Mouse (Mus musculus) spleen, adult 2 months (tissue): ENCODE data around the gene Mark2. TPM values are rescaled to one million over a fixed set of nuclear protein-coding genes. Genes with fewer than 3 reads are reported as not detected.

Source experiments
- DNase-seq, 2 experiments: peaks; one replicate each; pipeline versions ENCODE4 v3.0.0 to v3.0.0-alpha.2; 2012 to 2021; ENCODE audit warnings: low spot score in 2 of 2, low read depth in 1 of 2
- H3K27ac ChIP-seq: fragments of 200-500 bp; 2 replicates; pipeline ENCODE4 v1.5.1; 2012; ENCODE audit warnings: low read length, inconsistent platforms; ENCODE audit not compliant: insufficient read depth
- H3K27me3 ChIP-seq: fragments of 200-500 bp; 2 replicates; pipeline ENCODE4 v1.6.1; 2012; ENCODE audit warnings: mild to moderate bottlenecking, moderate library complexity, low read length, inconsistent platforms; ENCODE audit not compliant: control insufficient read depth, insufficient read depth
- H3K36me3 ChIP-seq: fragments of 200-500 bp; 2 replicates; pipeline ENCODE4 v1.6.1; 2012; ENCODE audit warnings: mild to moderate bottlenecking, low read length, inconsistent platforms; ENCODE audit not compliant: control insufficient read depth, insufficient read depth
- H3K4me1 ChIP-seq: fragments of 200-500 bp; 2 replicates; pipeline ENCODE4 v1.6.1; 2011; ENCODE audit warnings: inconsistent platforms; ENCODE audit not compliant: control insufficient read depth, insufficient read depth, insufficient read length
- H3K4me3 ChIP-seq: fragments of 200-500 bp; 2 replicates; pipeline ENCODE4 v1.5.1; 2011; ENCODE audit warnings: mild to moderate bottlenecking, inconsistent platforms; ENCODE audit not compliant: insufficient read depth, insufficient read length; ENCODE audit errors: extremely low read depth
- CTCF ChIP-seq: fragments of 200-500 bp; IDR thresholded peaks from 2 replicates; pipeline ENCODE4 v1.5.1; 2011; ENCODE audit warnings: mild to moderate bottlenecking, inconsistent platforms; ENCODE audit not compliant: insufficient read depth, insufficient read length, insufficient replicate concordance; ENCODE audit errors: extremely low read depth
- POLR2A ChIP-seq: fragments of 200-500 bp; IDR thresholded peaks from 2 replicates; pipeline ENCODE4 v1.6.1; 2011; ENCODE audit warnings: low read depth, low read length, inconsistent platforms
- WGBS: fragments of 180-500 bp; shearing (Covaris S2); methylation state at CpG from one replicate; pipeline ENCODE4 v1.1.7; 2018; 5-methylcytosine and 5-hydroxymethylcytosine counted together
- polyA plus RNA-seq: library from polyadenylated mRNA; depleted of rRNA; stranded (reverse); fragments of >200 nt; gene quantifications from 2 replicates; pipeline ENCODE4 v1.2.3, GENCODE M21; 2012

The Mark2 gene
- polyA plus RNA-seq, 1 experiment, result 84.8 TPM

GRCm38 (mm10) chr19:7288288-7288687 is 53.4 kb downstream of the Mark2 start:
- no peak for DNase-seq
- Histone ChIP-seq H3K27ac (no peak overlapping the region), H3K4me1 (no peaks in the 10 kb centered on the region; the same call in 1 of the 2 replicates), H3K36me3 (peaks cover 45% of the 10 kb centered on the region), H3K27me3 (no peaks in the 10 kb centered on the region), H3K4me3 (no peak overlapping the region)
- 94% methylated on average over 3 of the region's 3 CpGs for WGBS
- TF ChIP-seq CTCF (no peak), POLR2A (no peak)

- no peaks in the 10 kb centered on the region for H3K4me1 ChIP-seq
- DNase-seq, result no peak
- no peak for TF ChIP-seq POLR2A
- no peak for TF ChIP-seq CTCF
- H3K4me3 ChIP-seq, result no peak overlapping the region
- H3K27ac ChIP-seq, result no peak overlapping the region
- no peaks in the 10 kb centered on the region for H3K27me3 ChIP-seq
- WGBS, result 76% methylated on average over 12 of the region's 12 CpGs
- H3K36me3 ChIP-seq, result peaks cover 59% of the 10 kb centered on the region
These were observed 54.9 kb downstream of the Mark2 start for GRCm38 (mm10) chr19:7286563-7287315.

- TF ChIP-seq CTCF (no peak), POLR2A (no peak)
- Histone ChIP-seq H3K27me3 (no peaks in the 10 kb centered on the region), H3K4me3 (no peak overlapping the region), H3K27ac (no peak overlapping the region), H3K4me1 (no peaks in the 10 kb centered on the region), H3K36me3 (peaks cover 79% of the 10 kb centered on the region)
- 92% methylated on average over 18 of the region's 18 CpGs for WGBS
- no peak for DNase-seq
These were observed 60.9 kb downstream of the Mark2 start for GRCm38 (mm10) chr19:7280557-7281330.

GRCm38 (mm10) chr19:7279114-7279513 is 62.5 kb downstream of the Mark2 start:
- WGBS, result 73% methylated on average over 6 of the region's 6 CpGs
- Histone ChIP-seq H3K4me1 (no peaks in the 10 kb centered on the region), H3K4me3 (no peak overlapping the region), H3K27me3 (no peaks in the 10 kb centered on the region), H3K27ac (no peak overlapping the region), H3K36me3 (peaks cover 70% of the 10 kb centered on the region)
- DNase-seq, result peak in 1 of 2 experiments; percentile 33
- TF ChIP-seq POLR2A (no peak), CTCF (peak; percentile 59; the same call in 1 of the 2 replicates)

GRCm38 (mm10) chr19:7278200-7278906 is 63.3 kb downstream of the Mark2 start:
- peaks cover 64% of the 10 kb centered on the region for H3K36me3 ChIP-seq
- WGBS, result 86% methylated on average over 6 of the region's 6 CpGs
- no peak overlapping the region for H3K4me3 ChIP-seq

GRCm38 (mm10) chr19:7276796-7277195 is 64.9 kb downstream of the Mark2 start:
- no peak for DNase-seq
- 82% methylated on average over 7 of the region's 7 CpGs for WGBS
- TF ChIP-seq POLR2A (no peak), CTCF (no peak)
- Histone ChIP-seq H3K27me3 (no peaks in the 10 kb centered on the region), H3K36me3 (peaks cover 49% of the 10 kb centered on the region), H3K4me3 (no peak overlapping the region), H3K4me1 (no peaks in the 10 kb centered on the region), H3K27ac (no peak overlapping the region)

More at GRCm38 (mm10) chr19:7278200-7278906, 63.3 kb downstream of the Mark2 start:
- Histone ChIP-seq H3K27ac (no peak overlapping the region), H3K4me1 (no peaks in the 10 kb centered on the region), H3K27me3 (no peaks in the 10 kb centered on the region)
- no peak for DNase-seq
- TF ChIP-seq POLR2A (no peak), CTCF (no peak)
